Mouse (Mus musculus) heart, adult 2 months (tissue): ENCODE results near the gene Hal.

Experiments
- CTCF ChIP-seq: fragments of 200-600 bp; IDR thresholded peaks from 2 replicates; pipeline ENCODE4 v1.8.1; 2022; ENCODE audit warnings: antibody characterized with exemption, mild to moderate bottlenecking, moderate library complexity
- EP300 ChIP-seq: fragments of 200-500 bp; IDR thresholded peaks from 2 replicates; pipeline ENCODE4 v1.6.1; 2011; ENCODE audit warnings: low read depth, low read length, control low read depth; ENCODE audit not compliant: insufficient read depth
- POLR2A ChIP-seq: fragments of 200-500 bp; IDR thresholded peaks from 2 replicates; pipeline ENCODE4 v1.6.1; 2011; ENCODE audit warnings: mild to moderate bottlenecking, low read depth, low read length, control low read depth; ENCODE audit not compliant: insufficient read depth

DNA sequence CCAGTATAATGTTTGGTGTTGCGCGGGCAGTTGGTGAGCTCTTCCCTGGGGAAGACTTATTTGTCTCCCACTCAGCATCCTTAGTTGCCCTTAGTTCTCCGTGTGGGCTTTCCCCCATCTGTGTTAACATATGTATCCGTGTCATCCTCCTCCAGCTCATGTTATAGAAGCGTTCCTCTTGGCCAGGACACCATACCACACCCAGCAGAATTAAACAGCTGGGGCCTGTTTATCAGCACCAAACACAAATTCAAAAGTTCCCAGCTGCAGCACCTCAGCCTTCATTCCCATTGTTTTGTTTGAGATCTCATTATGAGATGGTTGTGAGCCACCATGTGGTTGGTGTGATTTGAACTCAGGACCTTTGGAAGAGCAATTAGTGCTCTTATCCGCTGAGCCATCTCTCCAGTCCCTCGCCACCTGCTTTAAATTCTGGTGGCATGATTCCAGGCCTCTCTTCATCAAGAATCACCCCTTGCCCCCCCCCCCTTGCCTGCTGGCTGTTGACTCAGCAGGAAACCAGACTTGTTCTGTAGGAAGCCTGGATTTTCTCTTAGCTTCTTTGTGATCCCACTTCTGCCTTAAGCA, 19.9 kb downstream of the Hal start:
- no peak for TF ChIP-seq CTCF
- TF ChIP-seq POLR2A = no peak
- TF ChIP-seq EP300 = no peak
